Mouse (Mus musculus) WW6 (cell line): ENCODE results near the gene Gm28053.

Experiments used
- DNase-seq: peaks from one replicate; pipeline ENCODE4 v3.0.0-alpha.2; 2013; ENCODE audit warnings: low read depth, low spot score

Gm28053 gene

GRCm38 (mm10) chr6:48741273-48741672 lies 22.9 kb downstream of the Gm28053 start:
- no peak for DNase-seq

DNA sequence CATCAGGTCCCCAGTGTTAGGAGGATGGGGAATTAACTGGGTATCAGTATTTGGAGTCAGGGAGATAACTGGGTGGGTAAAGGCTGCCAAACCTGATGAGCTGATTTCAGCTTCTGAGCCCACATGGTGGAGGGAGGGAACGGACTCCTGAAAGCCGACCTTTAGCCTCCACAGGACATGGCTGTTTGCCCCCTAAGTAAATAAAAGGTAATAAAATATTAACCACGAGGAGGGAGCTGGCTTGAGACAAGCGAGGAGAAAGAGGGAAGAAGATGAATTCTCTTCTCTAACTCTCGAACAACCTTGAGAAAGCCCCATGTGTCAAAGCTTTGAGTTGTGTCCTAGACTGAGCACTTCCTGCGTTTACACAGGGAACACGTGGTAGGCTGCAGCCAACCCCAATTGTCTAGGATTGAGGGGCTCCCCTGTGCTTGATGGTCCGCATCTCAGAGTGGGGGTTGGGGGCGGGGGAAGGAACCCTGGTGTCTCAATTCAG lies 23.4 kb downstream of the Gm28053 start:
- DNase-seq: no peak

GRCm38 (mm10) chr6:48742422-48743351 lies 24.3 kb downstream of the Gm28053 start:
- DNase-seq: no peak

GRCm38 (mm10) chr6:48745490-48745889 lies 27.1 kb downstream of the Gm28053 start:
- DNase-seq: no peak

GRCm38 (mm10) chr6:48745959-48746889 lies 27.8 kb downstream of the Gm28053 start, which contains the start of gene Gimap5:
Gene Gimap5, plus strand, starts transcription at chr6:48746197.
- DNase-seq: no peak

GRCm38 (mm10) chr6:48747091-48747966 lies 28.9 kb downstream of the Gm28053 start:
- no peak for DNase-seq

GRCm38 (mm10) chr6:48763567-48764270 lies 45.3 kb downstream of the Gm28053 start:
- no peak for DNase-seq

DNA sequence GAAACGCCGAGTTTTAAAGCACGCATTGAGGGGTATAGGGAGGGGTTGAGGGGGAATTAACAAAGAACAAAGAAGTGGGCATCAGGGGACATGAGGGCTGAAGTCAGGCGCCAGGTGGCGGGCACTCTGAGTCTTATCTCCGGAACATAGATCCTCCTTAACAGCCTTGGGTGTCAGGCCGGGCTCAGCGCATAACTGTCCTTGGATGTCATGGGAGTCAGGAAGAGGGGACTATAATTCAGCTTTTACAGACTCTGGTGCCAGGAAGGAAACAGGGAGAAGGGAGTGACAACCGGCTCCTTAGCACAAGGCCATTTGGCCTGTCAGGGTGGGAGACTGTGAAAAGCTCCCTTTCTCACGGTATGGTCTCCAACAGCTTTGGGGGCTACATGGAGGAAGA lies 46.1 kb downstream of the Gm28053 start:
- no peak for DNase-seq

GRCm38 (mm10) chr6:48768178-48768869 lies 49.9 kb downstream of the Gm28053 start:
- DNase-seq: no peak

- no peak for DNase-seq
Observed at GRCm38 (mm10) chr6:48768933-48769332, 50.5 kb downstream of the Gm28053 start.

DNA sequence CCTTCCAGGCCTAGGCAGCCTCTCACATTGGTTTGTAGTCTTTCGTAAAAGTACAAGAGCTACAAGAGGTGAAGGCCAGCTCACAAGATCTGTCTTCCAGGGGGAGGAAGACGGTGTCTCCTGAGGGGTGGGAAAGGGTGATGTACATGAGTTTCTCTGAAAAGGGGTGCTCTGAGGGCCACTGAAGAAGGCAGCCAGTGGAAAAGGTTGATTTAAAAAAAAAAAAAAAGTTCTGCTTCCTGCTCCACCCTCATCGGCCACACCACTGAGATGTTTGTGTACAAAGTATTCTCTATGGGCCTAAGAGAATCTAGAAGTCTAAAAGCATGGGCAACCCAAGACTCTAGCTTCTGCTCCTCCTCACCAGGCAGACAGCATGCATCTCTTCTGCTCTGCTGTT lies 52.3 kb downstream of the Gm28053 start, which contains the start of gene Gimap3:
Gene Gimap3 (minus strand): TSS at position 156 of the 400 bp plus-strand sequence.
- DNase-seq: no peak

- DNase-seq: peak; percentile 59
Observed at GRCm38 (mm10) chr6:48772030-48772429, 53.6 kb downstream of the Gm28053 start.

DNA sequence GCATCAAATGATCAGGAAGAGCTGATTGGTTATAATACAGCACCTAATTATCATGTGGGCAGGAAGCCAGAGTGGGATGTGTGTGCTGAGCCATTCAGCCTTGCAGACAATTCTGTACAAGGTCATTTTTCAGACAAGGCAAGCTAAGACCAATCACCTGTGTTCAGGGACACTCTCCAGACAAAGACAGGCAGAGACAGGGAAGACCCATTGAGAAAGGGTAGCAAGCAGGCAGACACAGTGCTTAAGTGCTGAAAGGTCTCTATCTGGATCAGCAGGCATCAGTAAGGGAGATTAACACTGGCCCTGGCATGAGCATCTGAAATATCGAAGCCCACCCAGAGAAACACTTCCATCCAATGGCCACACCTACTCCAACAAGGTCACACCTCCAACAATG lies 66.0 kb downstream of the Gm28053 start:
- no peak for DNase-seq

GRCm38 (mm10) chr6:48785189-48785588 lies 66.8 kb downstream of the Gm28053 start:
- DNase-seq: no peak

- DNase-seq: no peak
Observed at GRCm38 (mm10) chr6:48785601-48786000, 67.2 kb downstream of the Gm28053 start.

DNA sequence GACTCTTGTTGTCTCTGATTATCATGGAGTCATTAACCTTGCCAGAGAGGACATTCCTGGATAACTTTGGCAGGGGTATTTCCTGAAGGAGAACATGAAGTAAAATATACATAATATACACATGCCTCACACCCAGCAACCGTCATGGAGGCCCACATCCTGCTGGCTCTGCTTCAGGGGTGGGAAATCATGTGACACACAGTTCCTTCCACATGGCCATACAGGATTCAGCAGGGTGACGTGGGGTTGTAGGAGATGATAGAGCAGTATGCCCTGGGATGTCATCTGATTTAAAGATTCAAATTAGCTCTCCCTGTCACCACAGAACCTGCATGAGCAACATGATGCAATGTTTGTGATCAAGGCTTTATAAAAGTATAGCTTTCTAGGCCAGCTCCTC lies 69.5 kb downstream of the Gm28053 start:
- DNase-seq: no peak

- no peak for DNase-seq
Observed at GRCm38 (mm10) chr6:48801897-48802296, 83.5 kb downstream of the Gm28053 start.
